Mouse (Mus musculus) G1E (cell line): Measurements from ENCODE around the gene Fbxl18.

ENCODE experiments used
- CTCF ChIP-seq: IDR thresholded peaks from 2 replicates; pipeline ENCODE4 v1.5.1; 2012; ENCODE audit warnings: low read depth, low read length, inconsistent platforms, mixed read lengths
- GATA1 ChIP-seq: IDR thresholded peaks from 2 replicates; pipeline ENCODE4 v1.6.1; 2012; ENCODE audit warnings: borderline replicate concordance, low read length, inconsistent platforms, mixed read lengths
- POLR2AphosphoS5 ChIP-seq: IDR thresholded peaks from 2 replicates; pipeline ENCODE4 v1.6.1; 2012; ENCODE audit warnings: low read depth, low read length, inconsistent platforms; ENCODE audit not compliant: insufficient replicate concordance
- TAL1 ChIP-seq: conservative IDR thresholded peaks from 2 replicates; pipeline ENCODE4 v1.6.1; 2012; ENCODE audit warnings: low read depth, low read length, inconsistent platforms, mixed read lengths

DNA sequence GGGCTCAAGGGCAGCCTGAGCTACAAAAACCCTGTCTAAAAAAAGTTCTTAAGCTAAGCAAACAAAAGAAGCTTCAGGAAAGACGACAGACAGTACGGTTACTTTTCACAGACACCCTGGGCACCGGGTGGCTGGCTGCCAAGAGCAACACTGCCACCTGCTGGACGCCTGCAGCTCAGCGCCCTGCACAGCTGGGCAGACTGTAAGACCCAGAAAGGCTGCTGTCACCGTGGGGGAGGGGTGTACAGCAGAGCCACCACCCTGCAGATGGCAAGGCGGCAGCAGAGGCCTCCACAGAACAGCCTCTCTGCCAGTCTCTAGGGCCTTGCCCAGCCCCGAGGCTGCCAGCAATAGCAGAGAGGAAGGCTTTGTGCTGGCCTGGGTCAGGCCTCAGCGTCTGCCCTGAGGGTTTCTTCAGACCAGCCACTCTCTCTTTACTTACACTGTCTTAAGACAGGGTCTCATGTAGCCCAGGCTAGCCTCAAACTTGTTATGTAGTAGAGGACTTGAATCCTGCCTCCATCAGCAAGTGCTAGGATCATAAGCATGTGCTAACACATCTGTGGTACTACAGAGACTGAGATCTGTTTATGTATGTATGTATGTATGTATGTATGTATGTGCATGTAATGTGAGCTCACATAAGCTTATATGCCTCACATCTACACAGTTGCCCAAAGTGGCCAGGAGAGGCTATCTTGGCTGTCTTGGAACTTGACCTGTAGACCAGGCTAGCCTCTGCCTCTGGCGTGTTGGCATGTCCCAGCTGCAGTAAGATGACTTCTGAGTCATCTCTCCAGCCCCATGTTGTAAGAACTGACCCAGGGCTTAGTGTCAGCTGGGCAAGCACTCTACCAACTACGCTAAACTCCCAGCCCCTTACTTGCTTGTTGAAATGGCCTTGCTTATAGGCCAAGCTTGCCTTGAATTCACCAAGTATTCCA is 17.6 kb downstream of the Fbxl18 start:
- TF ChIP-seq CTCF (peak; percentile 98), GATA1 (no peak), POLR2AphosphoS5 (no peak), TAL1 (no peak)
